Mouse (Mus musculus): ENCODE results near the gene Rabgap1l. TPM values are rescaled to one million over a fixed set of nuclear protein-coding genes. Genes with fewer than 3 reads are reported as not detected.

Gene Rabgap1l
- polyA plus RNA-seq, 1 experiment from 2014 or later, result 20.5 TPM

DNA sequence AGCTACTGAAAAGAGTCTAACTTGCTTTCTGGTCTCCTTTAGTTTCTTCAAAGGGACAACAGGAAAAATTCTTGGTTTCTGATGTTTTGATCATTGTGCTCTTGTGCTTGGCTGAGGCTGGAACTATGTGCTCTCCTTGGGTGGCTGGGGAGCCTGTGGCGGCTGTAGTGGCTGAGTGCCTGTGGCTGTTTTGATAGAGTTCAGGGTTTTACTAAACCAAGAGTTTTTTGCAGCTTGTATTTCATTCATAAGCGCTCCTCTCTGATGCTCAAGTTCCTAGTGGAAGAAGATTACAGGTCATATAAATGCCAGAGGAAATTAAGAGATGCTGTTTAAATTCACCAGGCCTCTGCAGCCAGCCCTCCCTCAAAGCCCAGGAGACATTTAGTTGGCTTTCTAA is 568.9 kb downstream of the Rabgap1l start:
- Histone ChIP-seq H3K36me3 (peaks cover 6% of the 10 kb centered on the region; the same call in 1 of the 2 replicates), H3K9ac (no peak overlapping the region), H3K27me3 (no peaks in the 10 kb centered on the region), H3K9me3 (no peaks in the 10 kb centered on the region), H3K4me3 (no peak overlapping the region), H3K4me1 (replicated peaks) (no peaks in the 10 kb centered on the region), H3K27ac (replicated peaks) (no peak overlapping the region), H3K4me2 (no peak overlapping the region)
- no peak for ATAC-seq (ENCODE audit: low read depth)
- 76% methylated on average over 2 of the region's 2 CpGs for WGBS

DNA sequence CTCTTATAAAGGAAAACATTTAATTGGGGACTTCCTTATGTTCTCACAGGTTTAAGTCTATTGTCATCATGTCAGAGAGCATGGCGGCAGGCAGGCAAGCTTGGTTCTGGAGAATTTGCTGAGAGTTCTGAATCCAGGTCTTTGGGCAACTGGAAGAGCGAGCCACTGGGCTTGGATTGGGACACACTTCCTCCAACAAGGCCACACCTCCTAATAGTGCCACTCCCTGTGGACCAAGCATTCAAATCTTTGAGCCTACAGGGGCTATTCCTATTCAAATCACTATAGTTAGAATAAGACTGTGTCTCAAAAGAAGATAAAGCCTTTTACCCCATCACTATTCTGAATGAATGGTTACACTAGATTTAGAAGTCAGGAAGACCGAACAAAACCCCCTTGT is 575.1 kb downstream of the Rabgap1l start:
- ATAC-seq (ENCODE audit: low read depth), result no peak
- Histone ChIP-seq H3K4me3 (no peak overlapping the region), H3K9me3 (no peaks in the 10 kb centered on the region), H3K4me1 (replicated peaks) (peaks cover 10% of the 10 kb centered on the region), H3K4me2 (no peak overlapping the region), H3K36me3 (no peaks in the 10 kb centered on the region), H3K9ac (no peak overlapping the region), H3K27ac (replicated peaks) (no peak overlapping the region), H3K27me3 (no peaks in the 10 kb centered on the region)
- 95% methylated on average over 3 of the region's 3 CpGs for WGBS

DNA sequence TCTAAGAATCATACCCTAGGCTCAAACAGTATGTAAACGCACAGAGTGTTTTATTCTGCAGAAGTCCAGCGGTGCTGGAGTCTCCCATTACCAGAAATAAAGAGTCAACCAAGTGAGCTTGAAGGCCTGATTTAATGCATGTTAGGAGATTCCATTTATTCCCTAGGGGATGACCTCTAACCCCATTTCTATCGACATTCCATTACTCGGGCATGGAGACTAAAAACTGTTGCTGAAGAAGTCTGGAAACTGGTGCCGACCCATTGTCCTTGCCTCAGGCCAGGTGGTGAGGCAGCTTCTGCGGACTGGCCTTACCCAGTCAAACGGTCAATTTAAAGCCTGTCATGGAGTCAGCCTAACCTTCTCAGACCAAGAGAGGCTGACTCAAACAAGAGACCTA is 578.8 kb downstream of the Rabgap1l start:
- 52% methylated on average over 7 of the region's 7 CpGs for WGBS
- Histone ChIP-seq H3K4me3 (no peak overlapping the region), H3K4me1 (replicated peaks) (peaks cover 35% of the 10 kb centered on the region), H3K4me2 (peak overlapping the region; percentile 77), H3K9ac (peak overlapping the region; percentile 86), H3K27me3 (no peaks in the 10 kb centered on the region), H3K27ac (replicated peaks) (peak overlapping the region; percentile 99; the same call in 1 of the 2 replicates), H3K36me3 (no peaks in the 10 kb centered on the region), H3K9me3 (no peaks in the 10 kb centered on the region)
- no peak for ATAC-seq (ENCODE audit: low read depth)

DNA sequence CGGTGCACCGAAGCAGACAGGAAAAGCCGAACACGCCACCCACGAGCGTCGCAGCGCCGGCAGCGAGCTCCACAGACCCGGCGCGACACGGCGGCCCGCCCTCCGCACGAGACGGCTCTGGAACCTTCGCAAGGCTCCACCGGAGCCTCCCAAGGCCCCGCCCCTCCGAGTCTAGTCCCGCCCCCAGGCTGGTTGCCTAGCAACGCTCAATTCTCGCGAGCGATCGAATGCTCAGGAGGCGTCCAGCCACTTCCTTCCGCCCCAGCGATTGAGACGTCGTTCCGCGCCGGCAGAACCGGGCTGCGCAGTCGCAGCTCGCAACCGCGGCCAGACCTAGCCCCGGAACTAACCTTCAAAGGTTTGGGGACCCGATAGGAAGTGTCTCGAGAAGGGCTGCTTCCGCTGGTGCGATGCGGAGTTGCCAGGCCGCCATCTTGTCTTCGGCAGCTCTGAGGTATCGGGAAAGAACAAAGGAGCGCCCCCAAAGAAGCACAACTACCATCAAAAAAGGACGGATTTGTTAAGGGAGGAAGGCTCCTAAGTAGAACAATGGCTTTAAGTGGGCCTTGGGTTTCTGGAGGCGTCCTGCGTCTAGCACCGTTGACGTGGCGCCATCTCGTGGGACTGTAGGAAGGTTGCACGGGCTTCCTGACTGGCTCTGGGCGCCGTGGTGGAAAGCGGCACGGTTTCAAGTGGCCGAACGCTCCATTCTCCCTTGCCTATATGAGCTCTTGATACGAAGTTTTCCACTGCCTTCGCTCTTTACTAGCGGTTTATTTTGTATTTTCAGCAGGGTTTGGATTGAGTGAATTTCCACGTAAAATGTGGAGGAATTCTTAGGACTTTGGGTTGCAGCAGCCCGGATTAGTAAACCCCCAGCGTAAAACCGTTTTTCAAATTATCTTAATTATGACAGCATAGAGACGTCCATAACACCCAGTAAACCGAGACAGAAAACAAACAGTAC is 580.0 kb downstream of the Rabgap1l start, which contains the start of gene Cacybp:
Cacybp (minus strand) TSS at position 173 of the 967 bp plus-strand sequence.
- Histone ChIP-seq H3K27ac (replicated peaks) (peak within 1 kb of the TSS; percentile 99), H3K27me3 (no peaks in the 10 kb centered on the region)
- WGBS, result under 1% methylated on average over 76 of the region's 76 CpGs

DNA sequence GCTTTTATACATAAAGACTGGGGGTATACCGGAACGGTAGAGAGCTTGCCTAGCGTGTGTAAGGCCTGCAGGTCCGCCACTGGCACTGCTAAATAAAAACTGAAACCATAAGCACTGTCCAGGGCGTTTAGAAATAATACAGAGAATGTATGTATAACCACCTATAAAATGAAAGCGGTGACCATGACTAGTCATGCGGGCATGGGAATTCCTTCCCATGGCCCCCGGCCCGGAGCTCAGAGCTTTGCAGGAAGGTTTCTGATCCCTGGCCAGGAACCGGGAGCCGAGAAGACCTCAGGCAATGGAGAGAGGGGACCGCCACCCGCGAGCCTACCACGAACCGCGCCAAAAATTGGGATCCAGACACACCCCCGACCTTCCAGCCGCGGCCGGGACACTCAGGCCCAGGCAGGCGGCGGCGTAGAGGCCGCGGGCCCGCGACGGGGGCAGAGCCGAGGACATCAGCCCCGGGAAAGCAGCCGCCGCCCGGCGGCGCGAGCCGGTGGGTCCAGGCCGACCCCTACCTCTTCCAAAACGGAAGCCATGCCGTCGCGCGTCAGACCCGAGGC is 580.8 kb downstream of the Rabgap1l start:
- peak overlapping the region; percentile 95 for H3K27ac ChIP-seq (replicated peaks)
- ATAC-seq (ENCODE audit: low read depth), result peak; percentile 76
- under 1% methylated on average over 43 of the region's 45 CpGs for WGBS
- peaks cover 35% of the 10 kb centered on the region for H3K4me1 ChIP-seq (replicated peaks)
- H3K4me3 ChIP-seq, result peak overlapping the region; percentile 79
- peak overlapping the region; percentile 85 for H3K4me2 ChIP-seq
- peaks cover 11% of the 10 kb centered on the region for H3K36me3 ChIP-seq
- H3K9ac ChIP-seq, result peak overlapping the region; percentile 93
- no peaks in the 10 kb centered on the region for H3K9me3 ChIP-seq
- H3K27me3 ChIP-seq, result no peaks in the 10 kb centered on the region

More for the DNA sequence above, 580.0 kb downstream of the Rabgap1l start, which contains the start of gene Cacybp:
- 0 out of 2 replicates have a peak, but pooled peaks cover 3% of the 10 kb centered on the region for H3K36me3 ChIP-seq
- H3K4me1 ChIP-seq (replicated peaks), result peaks cover 35% of the 10 kb centered on the region
- peak within 1 kb of the TSS; percentile 93 for H3K9ac ChIP-seq
- H3K9me3 ChIP-seq, result no peaks in the 10 kb centered on the region
- H3K4me3 ChIP-seq, result peak within 1 kb of the TSS; percentile 79
- H3K4me2 ChIP-seq, result peak within 1 kb of the TSS; percentile 85
- peak; percentile 97 for ATAC-seq (ENCODE audit: low read depth)

DNA sequence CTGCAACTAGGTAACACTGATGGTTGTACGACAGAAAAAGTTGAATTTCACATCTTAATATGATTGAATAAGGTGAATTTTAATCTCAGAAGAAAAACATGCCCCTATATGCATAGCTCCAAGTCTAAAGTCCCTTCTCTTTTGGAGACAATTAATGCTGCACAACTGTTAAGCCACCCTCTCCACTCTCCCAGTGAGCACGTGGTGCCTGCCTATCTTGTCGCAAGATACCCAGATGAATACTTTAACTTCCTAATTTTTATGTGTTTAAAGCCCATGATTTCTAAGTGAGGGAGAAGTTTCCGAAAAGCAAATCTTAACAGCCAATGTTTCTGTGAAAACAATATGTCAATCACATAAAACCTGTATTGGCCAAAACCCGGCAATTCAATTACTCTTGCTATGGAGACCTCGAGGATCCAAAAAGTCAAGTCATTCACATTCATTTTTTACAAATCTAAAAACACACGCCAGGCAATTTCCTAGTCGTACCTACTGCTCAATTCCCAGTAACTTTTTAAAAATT is 581.4 kb downstream of the Rabgap1l start:
- ATAC-seq (ENCODE audit: low read depth), result no peak
- H3K9ac ChIP-seq, result peak overlapping the region; percentile 93
- H3K27me3 ChIP-seq, result no peaks in the 10 kb centered on the region
- H3K4me1 ChIP-seq (replicated peaks), result peaks cover 35% of the 10 kb centered on the region
- peak overlapping the region; percentile 79 for H3K4me3 ChIP-seq
- 1% methylated on average over 8 of the region's 8 CpGs for WGBS
- peaks cover 15% of the 10 kb centered on the region for H3K36me3 ChIP-seq
- peak overlapping the region; percentile 95 for H3K27ac ChIP-seq (replicated peaks)
- H3K9me3 ChIP-seq, result no peaks in the 10 kb centered on the region
- peak overlapping the region; percentile 85 for H3K4me2 ChIP-seq

DNA sequence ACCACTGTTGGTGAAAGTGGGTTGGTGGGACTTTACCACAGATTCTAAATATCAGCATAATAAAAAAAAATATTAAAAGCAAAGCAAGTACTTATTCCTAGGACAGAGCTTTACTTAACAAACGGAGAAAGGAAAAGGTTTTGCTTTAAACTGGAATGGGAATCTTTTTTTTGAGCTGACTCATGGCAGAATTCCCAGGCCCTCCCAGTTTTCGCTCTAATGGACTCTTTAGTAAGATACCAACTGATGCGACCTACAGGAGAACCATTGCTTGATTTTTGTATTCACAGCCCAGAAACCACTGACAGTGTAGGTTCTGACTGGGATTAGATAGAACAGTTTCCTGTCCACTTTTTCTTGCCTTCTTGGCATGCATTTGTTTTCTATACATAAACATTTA is 582.4 kb downstream of the Rabgap1l start:
- Histone ChIP-seq H3K4me1 (replicated peaks) (peaks cover 35% of the 10 kb centered on the region), H3K27me3 (no peaks in the 10 kb centered on the region), H3K4me2 (peak overlapping the region; percentile 85), H3K27ac (replicated peaks) (no peak overlapping the region), H3K4me3 (peak overlapping the region; percentile 79), H3K9ac (peak overlapping the region; percentile 93), H3K9me3 (no peaks in the 10 kb centered on the region), H3K36me3 (peaks cover 26% of the 10 kb centered on the region)
- WGBS, result 55% methylated on average over 3 of the region's 3 CpGs
- ATAC-seq (ENCODE audit: low read depth), result no peak

DNA sequence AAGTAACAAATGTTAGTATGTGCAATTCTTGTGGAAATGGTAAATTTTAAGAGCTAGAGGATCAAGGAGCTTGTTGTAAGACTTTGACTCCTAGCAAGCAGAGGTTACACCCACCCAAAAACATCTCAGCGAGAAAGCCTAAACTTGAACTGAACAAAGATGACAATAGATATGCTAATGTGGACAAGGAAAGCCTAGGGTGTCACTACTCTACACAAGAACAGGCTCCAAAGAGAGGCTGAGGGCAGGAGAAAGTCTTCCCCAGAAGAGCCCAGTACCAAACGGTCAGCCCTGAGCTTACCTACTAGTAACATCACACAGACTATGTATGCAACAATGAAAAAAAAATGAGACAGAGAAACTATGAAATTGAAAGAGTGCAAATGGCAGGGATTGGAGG is 583.2 kb downstream of the Rabgap1l start:
- peak overlapping the region; percentile 30; the same call in 1 of the 2 replicates for H3K4me2 ChIP-seq
- peaks cover 35% of the 10 kb centered on the region for H3K4me1 ChIP-seq (replicated peaks)
- no peak for ATAC-seq (ENCODE audit: low read depth)
- whole genome bisulfite sequencing, result 31% methylated on average over 2 of the region's 2 CpGs
- H3K27me3 ChIP-seq, result no peaks in the 10 kb centered on the region
- no peak overlapping the region for H3K9ac ChIP-seq
- H3K4me3 ChIP-seq, result no peak overlapping the region
- no peak overlapping the region for H3K27ac ChIP-seq (replicated peaks)
- peaks cover 32% of the 10 kb centered on the region for H3K36me3 ChIP-seq
- H3K9me3 ChIP-seq, result no peaks in the 10 kb centered on the region

DNA sequence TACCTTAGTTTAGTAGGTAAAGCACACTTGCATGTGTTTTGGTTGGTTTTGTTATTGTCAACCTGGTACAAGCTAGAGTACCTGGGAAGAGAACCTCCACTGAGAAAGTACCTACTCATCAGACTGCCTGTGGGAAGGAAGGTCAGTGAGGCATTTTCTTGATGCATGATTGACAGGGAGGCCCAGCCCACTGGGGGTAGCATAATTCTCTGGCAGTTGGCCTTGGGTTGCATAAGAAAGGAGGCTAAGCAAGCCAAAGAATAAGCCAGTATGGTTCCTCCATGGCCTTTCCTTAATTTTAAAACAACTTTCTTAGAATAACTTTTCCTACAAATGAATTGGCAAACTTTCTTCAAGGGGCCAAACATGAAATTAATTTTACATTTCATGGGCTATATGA is 587.5 kb downstream of the Rabgap1l start:
- H3K4me3 ChIP-seq, result no peak overlapping the region
- ATAC-seq (ENCODE audit: low read depth), result no peak
- no peak overlapping the region for H3K9ac ChIP-seq
- H3K36me3 ChIP-seq, result peaks cover 68% of the 10 kb centered on the region
- H3K4me1 ChIP-seq (replicated peaks), result peaks cover 12% of the 10 kb centered on the region
- H3K4me2 ChIP-seq, result no peak overlapping the region
- H3K27ac ChIP-seq (replicated peaks), result no peak overlapping the region
- H3K9me3 ChIP-seq, result no peaks in the 10 kb centered on the region
- H3K27me3 ChIP-seq, result no peaks in the 10 kb centered on the region

DNA sequence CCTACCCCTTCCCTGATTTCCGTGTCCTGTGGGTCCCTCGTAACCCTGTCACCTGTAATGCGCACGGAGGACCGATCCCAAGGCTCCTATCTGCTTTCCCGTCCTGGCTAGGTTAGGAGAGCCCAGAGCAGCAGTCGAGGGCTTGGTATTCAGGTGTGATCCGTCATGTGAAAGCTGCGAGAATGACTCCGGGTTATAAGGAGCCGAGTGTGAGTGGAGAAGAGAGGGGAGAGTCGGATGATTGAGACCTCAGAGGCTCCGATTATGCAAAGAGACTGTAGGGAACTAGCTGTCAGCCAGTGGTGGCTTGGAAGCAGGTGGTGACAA is 597.7 kb downstream of the Rabgap1l start:
- Histone ChIP-seq H3K27me3 (no peaks in the 10 kb centered on the region), H3K4me2 (peak overlapping the region; percentile 72), H3K36me3 (peaks cover 26% of the 10 kb centered on the region), H3K27ac (replicated peaks) (peak overlapping the region; percentile 77), H3K4me1 (replicated peaks) (peaks cover 15% of the 10 kb centered on the region), H3K9ac (peak overlapping the region; percentile 76), H3K4me3 (peak overlapping the region; percentile 68), H3K9me3 (no peaks in the 10 kb centered on the region)
- no peak; the same call in 1 of the 2 replicates for ATAC-seq (ENCODE audit: low read depth)
- 0% methylated on average over 13 of the region's 13 CpGs for WGBS

DNA sequence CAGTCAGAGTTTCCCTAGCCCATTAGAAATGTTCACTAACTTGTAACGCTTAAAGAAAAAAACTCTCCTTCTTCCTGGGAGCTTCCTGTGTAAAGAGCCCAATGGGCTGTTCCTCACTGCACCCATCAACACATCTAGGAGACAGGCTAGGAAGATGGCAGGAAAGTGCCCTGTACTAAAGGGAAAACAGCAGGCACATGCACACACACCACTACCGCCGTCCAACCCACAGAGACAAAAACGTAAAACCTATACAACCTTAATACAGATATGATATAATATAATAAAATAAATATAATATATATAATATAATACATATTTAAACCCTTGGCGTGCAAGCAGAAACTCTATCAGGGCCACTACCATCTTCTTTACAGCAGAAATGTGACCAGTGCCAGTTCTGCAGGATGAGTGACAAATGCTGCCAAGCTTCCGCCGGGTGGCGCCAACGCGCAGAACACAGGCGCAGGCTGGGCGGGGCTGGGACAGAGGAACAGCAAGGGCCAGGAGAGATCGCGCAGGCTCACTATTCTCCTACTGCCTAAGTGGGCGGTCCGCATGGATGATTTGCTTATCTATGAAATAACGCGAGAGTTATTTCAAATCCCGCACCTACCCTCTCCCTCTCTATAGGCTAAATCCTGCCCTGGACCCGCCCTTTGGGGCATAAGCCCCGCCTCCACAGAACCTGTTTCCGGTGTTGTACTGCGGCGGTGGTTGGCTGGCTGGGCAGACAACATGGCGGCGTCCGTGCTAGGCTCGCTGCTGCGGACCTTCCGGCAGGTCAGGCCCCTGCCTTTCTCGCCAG is 598.3 kb downstream of the Rabgap1l start, which contains the start of gene Mrps14:
Mrps14 (plus strand) TSS at position 687 of the 808 bp plus-strand sequence.
- Histone ChIP-seq H3K27me3 (no peaks in the 10 kb centered on the region), H3K9ac (peak within 1 kb of the TSS; percentile 76), H3K4me2 (peak within 1 kb of the TSS; percentile 72), H3K27ac (replicated peaks) (peak within 1 kb of the TSS; percentile 77), H3K36me3 (peaks cover 23% of the 10 kb centered on the region), H3K4me3 (peak within 1 kb of the TSS; percentile 68), H3K4me1 (replicated peaks) (peaks cover 15% of the 10 kb centered on the region), H3K9me3 (no peaks in the 10 kb centered on the region)
- peak; percentile 100 for ATAC-seq (ENCODE audit: low read depth)
- WGBS, result 9% methylated on average over 31 of the region's 31 CpGs

Measured in neural tube, embryonic 13.5 days (tissue).